Mouse (Mus musculus): ENCODE measurements around the gene Ube2u.

DNA sequence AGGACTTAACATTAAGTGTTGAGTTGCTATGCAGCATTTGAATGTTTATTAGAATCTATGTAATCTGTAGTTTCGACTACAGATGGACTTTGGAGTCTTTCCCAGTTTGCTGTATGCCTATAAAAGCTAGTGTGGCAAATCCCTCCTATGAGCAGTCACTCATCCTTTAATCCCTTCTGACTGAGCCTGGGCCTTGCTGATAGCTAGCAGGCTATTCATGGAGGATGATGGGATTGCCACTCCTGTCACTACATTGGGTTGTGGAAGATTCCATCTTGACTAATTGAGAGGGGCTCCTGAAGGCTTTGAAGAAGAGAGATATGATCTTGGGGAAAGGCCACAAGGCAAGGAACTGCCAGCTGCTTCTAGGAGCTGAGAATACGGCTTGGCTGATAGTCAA lies 74.6 kb downstream of the Ube2u start:
- no peak for TF ChIP-seq POLR2A (IDR thresholded peaks at IDR 0.05; ENCODE audit: low read depth, low read length)
- TF ChIP-seq CTCF (IDR thresholded peaks at IDR 0.05; ENCODE audit: extremely low read depth, insufficient read depth, insufficient read length, insufficient replicate concordance) = no peak
